Mouse (Mus musculus): ENCODE measurements around the gene Fam83g. TPM values are rescaled to one million over a fixed set of nuclear protein-coding genes. Genes with fewer than 3 reads are reported as not detected.
"Not testable (repeated sequence)": the region's sequence is repeated elsewhere in the genome, so short reads cannot be mapped to it uniquely, and the experiment has no call there.

Fam83g gene
- not detected in 2 replicates for total RNA-seq (2014; fragmentation: Nextera tagmentation)
- total RNA-seq (2017), result not detected in 2 replicates

- peak; percentile 16; the same call in 1 of the 2 replicates for ATAC-seq (replicated peaks; ENCODE audit: low FRiP score, low TSS enrichment, poor library complexity, severe bottlenecking)
Observed at GRCm38 (mm10) chr11:61683907-61684731, at the start of gene Fam83g. TSS of gene Fam83g (plus strand) at chr11:61684091.

- ATAC-seq (replicated peaks; ENCODE audit: low FRiP score, low TSS enrichment, poor library complexity, severe bottlenecking), result not testable (repeated sequence)
Observed at GRCm38 (mm10) chr11:61636309-61636708, 47.6 kb upstream of the Fam83g start.

- no peak for ATAC-seq (replicated peaks; ENCODE audit: low FRiP score, low TSS enrichment, poor library complexity, severe bottlenecking)
Observed at GRCm38 (mm10) chr11:61637413-61637812, 46.5 kb upstream of the Fam83g start.

GRCm38 (mm10) chr11:61637856-61638255 lies 46.0 kb upstream of the Fam83g start:
- ATAC-seq (replicated peaks; ENCODE audit: low FRiP score, low TSS enrichment, poor library complexity, severe bottlenecking), result no peak

GRCm38 (mm10) chr11:61638764-61639536 lies 44.9 kb upstream of the Fam83g start:
- no peak for ATAC-seq (replicated peaks; ENCODE audit: low FRiP score, low TSS enrichment, poor library complexity, severe bottlenecking)

GRCm38 (mm10) chr11:61639601-61640177 lies 44.2 kb upstream of the Fam83g start:
- no peak for ATAC-seq (replicated peaks; ENCODE audit: low FRiP score, low TSS enrichment, poor library complexity, severe bottlenecking)

- not testable (repeated sequence) for ATAC-seq (replicated peaks; ENCODE audit: low FRiP score, low TSS enrichment, poor library complexity, severe bottlenecking)
Observed at GRCm38 (mm10) chr11:61640585-61640984, 43.3 kb upstream of the Fam83g start.

GRCm38 (mm10) chr11:61642106-61642505 lies 41.8 kb upstream of the Fam83g start:
- ATAC-seq (replicated peaks; ENCODE audit: low FRiP score, low TSS enrichment, poor library complexity, severe bottlenecking), result no peak

GRCm38 (mm10) chr11:61643184-61643961 lies 40.5 kb upstream of the Fam83g start:
- no peak for ATAC-seq (replicated peaks; ENCODE audit: low FRiP score, low TSS enrichment, poor library complexity, severe bottlenecking)

GRCm38 (mm10) chr11:61644576-61645326 lies 39.1 kb upstream of the Fam83g start:
- no peak for ATAC-seq (replicated peaks; ENCODE audit: low FRiP score, low TSS enrichment, poor library complexity, severe bottlenecking)

GRCm38 (mm10) chr11:61645357-61645857 lies 38.5 kb upstream of the Fam83g start:
- no peak for ATAC-seq (replicated peaks; ENCODE audit: low FRiP score, low TSS enrichment, poor library complexity, severe bottlenecking)

- ATAC-seq (replicated peaks; ENCODE audit: low FRiP score, low TSS enrichment, poor library complexity, severe bottlenecking), result no peak
Observed at GRCm38 (mm10) chr11:61646499-61647039, 37.3 kb upstream of the Fam83g start.

GRCm38 (mm10) chr11:61647110-61647910 lies 36.6 kb upstream of the Fam83g start:
- no peak for ATAC-seq (replicated peaks; ENCODE audit: low FRiP score, low TSS enrichment, poor library complexity, severe bottlenecking)

- ATAC-seq (replicated peaks; ENCODE audit: low FRiP score, low TSS enrichment, poor library complexity, severe bottlenecking), result no peak
Observed at GRCm38 (mm10) chr11:61647956-61648748, 35.7 kb upstream of the Fam83g start.

GRCm38 (mm10) chr11:61648749-61649115 lies 35.2 kb upstream of the Fam83g start:
- no peak for ATAC-seq (replicated peaks; ENCODE audit: low FRiP score, low TSS enrichment, poor library complexity, severe bottlenecking)

GRCm38 (mm10) chr11:61649163-61649580 lies 34.7 kb upstream of the Fam83g start:
- no peak for ATAC-seq (replicated peaks; ENCODE audit: low FRiP score, low TSS enrichment, poor library complexity, severe bottlenecking)

GRCm38 (mm10) chr11:61649626-61650025 lies 34.3 kb upstream of the Fam83g start:
- ATAC-seq (replicated peaks; ENCODE audit: low FRiP score, low TSS enrichment, poor library complexity, severe bottlenecking), result no peak

All from megakaryocyte-erythroid progenitor cell, adult 5-6 weeks (primary cell).